Mouse (Mus musculus): ENCODE measurements around the gene Lonp2. TPM values are rescaled to one million over a fixed set of nuclear protein-coding genes. Genes with fewer than 3 reads are reported as not detected.

Gene Lonp2
- polyA plus RNA-seq, 1 experiment from 2014 or later, result 106 TPM

- in situ Hi-C loops (cut with MboI; ENCODE audit: low pct_unique_long_range_greater_than_20kb), result no loop called here
- no peaks in the 10 kb centered on the region for H3K27me3 ChIP-seq
- ATAC-seq, result no peak
- TF ChIP-seq CTCF (IDR thresholded peaks at IDR 0.05), result no peak
- DNase-seq (ENCODE audit: low read depth, low spot score), result no peak
- ChIA-PET POLR2A (no interaction called here), CTCF (interaction anchor here (1.6 kb wide), 1 partner anchor 43 kb away, joined by 3 read pairs; no protein-coding TSS in a partner anchor)
Observed at GRCm38 (mm10) chr8:86765155-86765554, 141.3 kb downstream of the Lonp2 start.

GRCm38 (mm10) chr8:86765669-86766068, 141.8 kb downstream of the Lonp2 start:
- POLR2A ChIA-PET, result no interaction called here

DNA sequence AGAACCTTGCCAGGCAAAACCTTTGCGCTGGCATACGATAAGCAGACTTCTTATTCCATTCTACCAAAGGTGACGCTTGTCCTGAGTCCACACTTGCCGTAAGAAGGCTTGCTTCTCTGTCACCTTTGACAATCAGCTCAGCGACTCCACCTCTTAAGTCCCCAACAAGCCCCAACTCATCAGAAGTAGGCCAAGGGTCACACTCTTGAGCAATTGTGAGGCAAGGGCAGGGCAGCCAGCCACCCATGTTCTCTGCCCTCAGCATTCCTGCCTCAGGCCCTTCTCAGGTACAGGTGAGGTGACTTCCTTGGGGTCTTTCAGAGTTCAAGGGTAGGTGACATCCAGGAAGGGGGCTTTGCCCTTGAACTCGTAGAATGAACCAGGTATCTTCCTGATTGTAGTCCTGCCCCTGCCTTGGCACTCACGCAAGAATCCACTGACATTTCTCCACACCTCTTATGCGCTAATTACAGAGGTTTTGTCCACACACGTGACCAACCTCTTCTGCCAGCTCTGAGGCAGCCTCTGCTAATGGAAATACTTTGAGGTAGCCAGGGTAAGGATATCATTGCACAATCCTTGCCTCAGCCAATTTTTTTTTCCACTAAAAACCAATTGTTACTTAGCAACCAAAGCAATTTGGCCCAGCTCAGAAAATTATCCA, 142.8 kb downstream of the Lonp2 start:
- DNase-seq (ENCODE audit: low read depth, low spot score) (no peak), ATAC-seq (peak; percentile 14)
- TF ChIP-seq CTCF (IDR thresholded peaks at IDR 0.05), result no peak
- ChIA-PET POLR2A (no interaction called here), CTCF (interaction anchor here (1.6 kb wide), 1 partner anchor 42 kb away, joined by 3 read pairs; no protein-coding TSS in a partner anchor)
- H3K27me3 ChIP-seq, result no peaks in the 10 kb centered on the region
- in situ Hi-C loops (cut with MboI; ENCODE audit: low pct_unique_long_range_greater_than_20kb), result no loop called here

More at GRCm38 (mm10) chr8:86765669-86766068, 141.8 kb downstream of the Lonp2 start:
- in situ Hi-C loops (cut with MboI; ENCODE audit: low pct_unique_long_range_greater_than_20kb), result no loop called here
- no peaks in the 10 kb centered on the region for H3K27me3 ChIP-seq
- ATAC-seq (no peak), DNase-seq (ENCODE audit: low read depth, low spot score) (no peak)
- no peak for TF ChIP-seq CTCF (IDR thresholded peaks at IDR 0.05)
- CTCF ChIA-PET, result interaction anchor here (1.6 kb wide), 1 partner anchor 43 kb away, joined by 3 read pairs; no protein-coding TSS in a partner anchor

DNA sequence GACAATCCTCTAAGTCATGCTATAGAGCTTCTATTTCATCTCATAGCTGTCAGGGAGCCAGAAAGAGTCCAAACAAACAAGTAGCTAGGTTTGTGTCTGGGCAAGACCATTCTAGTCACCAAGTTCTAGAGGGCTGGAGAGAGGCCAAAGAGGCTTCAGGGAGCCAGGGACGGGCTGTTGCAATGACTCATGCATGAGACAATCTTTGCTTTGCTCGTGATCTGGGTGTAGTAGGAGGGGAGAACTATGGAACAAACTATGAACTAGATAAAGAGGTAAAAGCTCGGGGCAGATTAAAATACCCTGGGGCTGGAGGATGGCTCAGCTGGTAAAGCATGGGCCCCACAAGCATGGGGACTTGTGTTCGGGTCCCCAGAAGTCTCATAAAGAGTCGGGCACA, 144.7 kb downstream of the Lonp2 start:
- DNase-seq (ENCODE audit: low read depth, low spot score), result peak; percentile 67
- ChIA-PET POLR2A (interaction anchor here (1.5 kb wide), 1 partner anchor 123 kb away, joined by 3 read pairs; no protein-coding TSS in a partner anchor), CTCF (interaction anchor here (0.7 kb wide), 1 partner anchor 9 kb away, joined by 3 read pairs; no protein-coding TSS in a partner anchor)
- TF ChIP-seq CTCF (IDR thresholded peaks at IDR 0.05), result no peak
- in situ Hi-C loops (cut with MboI; ENCODE audit: low pct_unique_long_range_greater_than_20kb), result no loop called here
- ATAC-seq, result peak; percentile 78
- H3K27me3 ChIP-seq, result no peaks in the 10 kb centered on the region

DNA sequence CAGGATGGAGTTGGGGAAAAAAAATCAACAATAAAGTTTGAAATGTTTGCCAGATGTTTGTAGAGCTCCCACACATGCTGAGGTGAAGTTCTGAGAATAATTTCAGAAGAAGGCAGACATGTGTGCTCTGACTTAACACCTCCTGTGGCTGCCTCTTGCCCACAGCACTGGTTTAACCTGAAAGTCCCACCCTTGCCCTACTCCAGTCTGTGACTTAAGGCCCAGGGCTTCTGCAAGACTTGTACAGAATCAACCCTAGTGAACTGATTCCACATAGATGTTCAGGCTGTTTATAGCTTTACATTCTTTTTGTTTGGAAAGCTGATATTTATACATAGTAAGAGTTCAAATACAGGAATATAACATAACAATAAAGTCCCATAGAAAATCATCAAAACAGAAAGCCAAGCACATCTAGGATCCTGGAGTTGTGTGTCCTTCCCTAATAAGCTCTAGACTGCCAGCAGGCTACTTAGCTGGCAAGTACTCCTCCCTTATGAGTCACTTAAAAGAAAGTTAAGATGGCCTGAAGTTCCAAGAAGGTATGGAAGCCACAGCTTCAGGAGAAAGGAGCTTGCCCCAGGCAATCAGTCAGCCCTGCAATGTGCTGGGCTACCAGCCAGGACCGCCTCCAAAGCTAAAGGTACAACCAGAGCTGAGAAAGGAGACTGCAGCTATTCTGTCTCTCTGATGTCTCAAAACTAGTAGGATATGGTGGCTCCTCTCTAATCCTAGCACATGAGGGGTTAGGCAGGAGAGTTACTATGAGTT, 146.3 kb downstream of the Lonp2 start:
- ChIA-PET POLR2A (interaction anchor here (0.6 to 1.5 kb wide), 2 partner anchors 74 to 122 kb away, joined by 3 to 4 read pairs; no protein-coding TSS in a partner anchor), CTCF (interaction anchor here (1.1 to 1.6 kb wide), 4 partner anchors 18 to 117 kb away, joined by 3 to 4 read pairs (median 4); no protein-coding TSS in a partner anchor)
- ATAC-seq (peak; percentile 80), DNase-seq (ENCODE audit: low read depth, low spot score) (peak; percentile 72)
- no peak for TF ChIP-seq CTCF (IDR thresholded peaks at IDR 0.05)
- H3K27me3 ChIP-seq, result no peaks in the 10 kb centered on the region
- in situ Hi-C loops (cut with MboI; ENCODE audit: low pct_unique_long_range_greater_than_20kb), result no loop called here

Other genes starting within 250 kb of the Lonp2 start
- gene Abcc12, start 43.4 kb upstream of the Lonp2 start, polyA plus RNA-seq (2021), result 0.03 TPM
- gene Gm10638, start 121.7 kb downstream of the Lonp2 start, polyA plus RNA-seq (2021), result 2.4 TPM
- 28.8 TPM for gene Siah1a, start 121.9 kb downstream of the Lonp2 start, polyA plus RNA-seq (2021)